Mouse (Mus musculus) 416B (cell line): ENCODE results near the gene Miox.
A peak's percentile ranks its signal among the peaks of the same experiment; 100 is the strongest.

Source experiments
- DNase-seq: peaks from one replicate; pipeline ENCODE4 v3.0.0; 2011; ENCODE audit warnings: low read depth

Gene Miox

DNA sequence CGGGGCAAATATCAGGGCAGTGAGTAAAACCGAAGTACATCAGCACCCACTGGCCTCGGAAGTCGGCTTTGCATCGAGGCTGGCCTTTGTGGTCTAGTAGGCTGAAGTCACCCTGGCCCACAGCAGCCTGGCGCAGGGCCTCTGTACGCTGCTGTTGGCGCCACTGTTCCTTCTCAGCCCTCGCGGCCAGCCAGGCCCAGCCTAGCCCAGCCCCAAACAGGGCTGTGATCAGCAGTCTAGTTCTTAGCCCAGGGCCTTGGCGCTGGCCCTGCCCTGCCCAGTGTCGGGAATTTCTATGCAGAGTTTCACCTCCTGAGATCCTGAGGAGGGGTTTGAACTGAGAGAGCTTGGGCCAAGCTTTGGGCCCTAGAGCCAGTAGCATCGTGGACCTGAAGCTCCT is 37.9 kb downstream of the Miox start:
- DNase-seq: peak; percentile 46

DNA sequence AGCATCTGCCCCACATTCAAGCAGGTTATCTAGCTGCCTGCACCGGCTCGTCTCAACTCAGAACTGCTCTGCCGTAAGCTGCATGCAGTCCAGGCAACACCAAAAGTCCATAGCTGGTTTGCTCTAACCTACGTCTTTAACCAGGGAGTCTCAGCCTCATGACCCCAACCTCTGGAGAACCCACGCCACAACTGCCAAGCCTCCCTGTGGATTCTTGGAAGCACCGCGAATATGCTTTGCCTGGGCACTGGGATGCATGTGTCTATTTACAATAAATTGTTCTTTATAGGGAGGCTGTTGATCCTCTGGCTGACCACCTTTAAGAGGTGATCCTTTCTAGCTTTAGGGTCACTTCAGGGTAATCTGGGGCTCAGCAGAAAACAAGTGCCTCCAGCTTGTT is 38.3 kb downstream of the Miox start:
- no peak for DNase-seq

DNA sequence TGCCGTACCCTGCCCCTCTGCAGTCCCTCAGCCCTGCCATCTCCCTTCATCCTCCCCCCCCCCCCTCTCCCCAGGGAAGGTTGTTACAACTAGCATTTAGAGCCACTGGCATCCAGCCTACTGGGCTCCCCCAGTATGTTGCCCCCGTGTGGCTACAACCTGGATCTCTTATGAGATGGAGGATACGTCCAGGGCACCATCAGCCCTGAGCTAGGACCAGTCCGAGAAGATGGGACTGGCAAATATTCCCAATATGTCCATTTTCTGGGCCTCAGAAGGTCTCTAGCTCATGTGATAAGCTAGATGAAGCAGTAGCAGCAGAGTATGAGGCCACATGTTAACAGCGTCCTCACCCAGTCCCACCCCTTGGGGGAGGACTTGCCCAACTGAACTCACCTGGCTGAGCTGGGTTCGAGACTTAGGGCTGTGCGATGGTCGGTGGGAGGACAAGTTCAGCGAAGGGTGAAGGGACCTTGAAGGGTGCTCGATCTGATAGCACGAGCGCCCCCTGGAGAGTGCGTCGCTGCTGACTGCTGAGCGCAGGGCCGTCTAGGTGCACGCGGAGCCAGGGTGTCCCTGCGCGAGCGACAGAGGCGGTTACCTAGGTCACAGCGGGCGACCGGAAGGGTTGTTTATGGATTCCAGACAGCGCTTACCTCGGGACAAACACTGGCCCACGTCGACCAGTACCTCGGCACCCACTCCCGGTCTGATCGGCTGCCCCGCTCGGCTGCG is 39.0 kb downstream of the Miox start:
- peak; percentile 94 for DNase-seq

DNA sequence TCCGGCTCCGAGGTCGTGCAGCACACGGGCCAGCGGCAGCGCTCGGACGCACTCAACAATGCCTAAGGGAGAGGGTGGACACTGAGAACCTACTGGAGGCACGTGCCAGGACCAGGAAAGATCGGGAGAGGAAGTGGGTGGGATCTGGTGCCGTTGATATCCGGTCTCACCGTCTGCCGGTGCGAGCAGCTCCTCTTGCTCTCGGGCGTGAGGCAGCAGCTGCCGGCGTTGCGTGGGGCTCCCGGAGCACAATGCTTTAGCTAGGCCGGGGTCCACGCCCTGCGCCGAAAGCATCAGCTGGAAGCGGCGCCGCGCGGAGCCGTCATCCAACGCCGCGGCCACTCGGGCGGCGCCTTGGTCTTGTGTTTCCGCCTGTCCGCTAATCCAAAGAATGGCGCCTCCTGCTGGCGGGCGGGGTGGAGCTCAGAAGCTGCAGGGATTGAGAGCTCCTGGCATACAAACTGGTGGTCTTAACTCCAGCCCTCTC is 39.6 kb downstream of the Miox start, which contains the start of gene Sco2:
Sco2 (minus strand) TSS at position 85 of the 487 bp plus-strand sequence.
- DNase-seq: peak; percentile 94

DNA sequence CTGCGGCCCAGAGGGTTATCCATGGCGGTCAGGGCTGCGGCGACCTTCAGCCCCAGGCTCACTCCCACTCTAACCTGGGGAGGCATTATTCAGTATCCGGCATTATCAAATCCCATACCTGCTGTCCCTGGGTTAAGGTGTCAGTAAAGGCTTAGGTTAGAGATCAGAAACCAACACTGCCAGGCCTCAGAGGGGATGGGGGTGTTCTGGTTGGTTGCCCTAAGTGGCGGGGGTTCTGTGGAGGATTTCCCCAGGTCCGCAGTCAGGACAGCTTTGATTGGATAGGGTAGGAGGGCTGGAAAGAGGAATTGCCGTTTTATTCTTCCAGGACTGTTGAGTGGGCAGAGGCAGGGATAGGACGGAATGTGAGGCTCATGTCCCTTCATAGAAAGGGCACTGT is 40.1 kb downstream of the Miox start:
- DNase-seq: no peak

DNA sequence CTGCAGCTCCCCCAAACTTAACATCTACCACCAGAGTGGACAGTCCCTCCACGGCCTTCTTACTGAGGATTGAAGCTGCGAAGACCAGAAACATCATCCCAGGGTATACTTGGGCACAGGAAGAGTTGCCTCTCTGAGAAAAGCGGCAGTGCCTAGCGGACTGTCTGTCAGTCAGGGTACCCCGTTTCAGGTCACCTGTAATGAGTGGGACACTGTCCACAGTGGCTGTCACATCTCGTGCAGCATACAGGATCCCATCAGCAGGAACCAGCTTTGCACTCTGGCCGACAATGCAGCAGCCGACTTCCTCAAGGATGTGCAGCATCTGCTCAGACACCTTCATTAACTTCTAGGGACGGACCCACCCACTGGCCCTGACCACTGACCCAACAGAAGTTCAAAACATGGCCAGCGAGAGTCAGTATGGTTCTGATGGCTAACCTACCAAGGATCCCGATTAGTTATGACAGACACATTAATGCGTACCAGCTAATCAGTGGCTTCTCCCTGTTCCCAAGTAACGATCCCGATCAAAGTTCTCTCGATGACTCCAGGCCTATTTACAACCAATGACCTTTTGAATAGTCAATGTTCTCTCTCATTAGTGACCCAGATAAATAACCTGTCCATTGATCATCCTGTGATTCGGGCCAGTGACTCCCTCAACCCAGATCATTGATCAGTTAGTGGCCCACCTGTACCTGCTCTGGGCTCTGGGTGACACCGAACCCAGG is 40.8 kb downstream of the Miox start:
- no peak for DNase-seq

DNA sequence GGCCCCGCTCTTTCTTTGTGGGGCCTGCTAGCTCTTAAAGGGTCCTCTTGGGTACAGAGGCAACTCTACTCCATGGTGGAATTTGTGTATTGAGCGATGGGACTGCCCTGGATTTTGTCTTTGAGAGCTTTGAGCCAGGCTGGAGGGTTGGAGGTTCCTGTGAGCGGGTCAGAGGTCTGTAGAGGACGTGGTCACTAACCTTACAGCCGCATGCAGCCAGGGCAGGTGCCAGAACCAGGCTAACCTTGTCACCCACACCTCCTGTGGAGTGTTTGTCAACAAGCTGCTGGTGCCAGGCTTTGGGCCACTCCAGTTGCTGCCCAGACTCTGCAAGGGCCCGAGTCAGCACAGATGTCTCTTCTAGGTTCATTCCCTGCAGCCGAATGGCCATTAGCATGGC is 41.8 kb downstream of the Miox start:
- no peak for DNase-seq

DNA sequence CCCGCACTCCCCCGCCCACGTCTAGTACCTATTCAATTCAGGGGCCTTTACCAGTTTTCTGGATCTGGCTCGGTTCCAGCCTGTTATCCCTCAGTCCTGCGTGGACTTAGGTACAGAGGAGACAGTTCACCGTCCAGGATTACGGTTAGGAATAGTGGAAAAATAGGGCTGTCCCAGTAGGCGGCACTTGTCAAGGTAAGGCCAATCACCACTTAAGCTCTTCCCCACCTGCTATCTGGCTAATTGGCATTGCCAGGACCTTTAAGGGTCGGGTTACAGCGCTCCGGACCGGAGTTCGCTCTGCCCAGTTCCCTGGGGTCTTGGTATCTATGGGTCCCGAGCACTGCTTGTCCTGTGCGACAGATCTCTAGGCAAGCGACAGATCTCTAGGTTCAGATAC is 42.8 kb downstream of the Miox start, which contains the start of gene Tymp:
Tymp (minus strand) TSS at position 83 of the 400 bp plus-strand sequence.
- no peak for DNase-seq

DNA sequence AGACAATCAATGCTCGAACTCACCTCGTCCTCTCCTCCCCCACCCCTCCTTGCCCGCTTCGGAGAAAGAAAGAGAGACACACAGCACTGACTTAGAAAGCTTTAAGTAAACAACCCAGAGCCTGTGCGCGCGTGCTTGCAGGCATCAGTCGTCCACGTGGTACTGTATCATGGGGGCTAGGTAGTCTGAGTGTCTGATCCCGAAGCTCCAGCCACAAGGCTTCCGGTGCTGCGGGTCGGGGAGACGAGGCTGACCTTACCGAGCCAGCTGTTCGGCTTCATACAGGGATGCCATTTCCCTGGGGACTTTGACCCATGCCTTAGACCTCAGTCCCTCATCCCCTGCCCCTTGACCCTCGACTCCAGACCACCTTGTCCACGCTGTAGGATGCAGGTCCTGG is 43.2 kb downstream of the Miox start:
- no peak for DNase-seq

DNA sequence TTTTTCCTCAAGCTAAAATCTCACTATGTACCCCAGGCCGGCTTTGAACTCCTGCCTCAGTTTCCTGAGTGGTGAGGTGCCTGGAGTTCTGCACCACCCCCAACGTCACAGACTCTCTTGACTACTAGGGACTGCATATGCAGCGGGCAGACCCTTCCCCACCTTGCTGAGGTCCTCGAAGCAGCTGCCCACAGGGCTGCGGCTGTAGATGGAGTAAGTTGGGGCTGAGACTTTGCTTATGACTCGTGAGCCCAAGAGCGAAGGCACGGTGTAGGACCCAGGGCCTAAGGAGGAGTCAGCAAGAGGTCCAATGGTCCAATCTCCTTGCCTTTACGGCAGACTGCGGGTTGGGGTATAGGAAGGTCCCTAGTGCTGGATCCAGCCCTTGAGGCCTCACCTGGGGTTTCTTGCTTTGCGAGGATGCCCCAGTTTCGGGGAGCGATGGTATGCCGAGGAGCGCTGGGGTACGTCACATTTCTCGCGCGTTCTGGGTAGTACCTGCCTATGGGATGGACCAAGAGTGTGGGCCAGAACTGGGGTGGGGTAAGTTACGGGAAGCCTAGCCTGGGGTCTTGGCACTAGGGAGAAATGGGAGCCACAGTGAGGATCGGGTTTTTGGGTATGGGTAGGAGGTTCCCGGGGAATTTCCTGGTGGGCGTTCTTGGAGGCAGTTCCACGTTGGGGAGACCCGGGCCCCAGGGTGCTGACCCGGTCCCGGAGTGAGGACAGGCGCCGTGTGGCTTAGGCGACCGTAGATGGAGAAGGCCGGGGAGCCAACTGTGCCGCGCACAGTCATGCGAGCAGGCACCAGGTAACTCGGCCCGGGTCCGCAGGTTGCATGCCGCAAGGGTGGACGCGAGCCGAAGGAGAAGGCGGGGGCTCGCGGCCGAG is 44.0 kb downstream of the Miox start:
- no peak for DNase-seq

DNA sequence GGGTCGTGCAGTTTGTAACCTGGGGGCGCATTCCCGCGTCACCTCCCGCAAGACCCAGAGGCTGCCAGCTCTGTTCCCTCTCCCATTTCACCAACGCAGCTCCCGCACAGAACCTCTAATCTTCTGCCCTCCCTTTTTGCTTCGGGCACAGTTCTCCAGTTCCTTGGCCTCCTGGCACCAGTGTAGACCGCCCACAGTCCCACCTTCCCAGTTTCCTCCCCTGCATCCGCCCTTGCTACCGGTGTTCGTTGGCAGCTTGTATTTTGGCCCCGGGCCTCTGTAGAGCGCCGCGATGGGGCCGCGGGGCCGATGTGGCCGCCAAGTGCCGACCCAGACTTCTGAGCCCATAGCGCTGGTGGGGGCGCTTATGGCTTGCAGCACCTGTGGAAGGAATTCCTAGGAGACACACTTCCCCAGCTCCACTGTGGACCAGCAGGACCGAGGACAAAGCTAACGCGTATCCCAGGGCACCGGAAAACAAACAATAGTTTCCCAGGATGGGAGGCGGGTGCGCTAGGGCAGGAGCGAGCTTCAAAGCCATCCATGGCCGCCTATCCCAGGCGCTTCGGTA is 44.7 kb downstream of the Miox start, which contains the start of gene Odf3b:
Odf3b (minus strand) TSS at position 452 of the 571 bp plus-strand sequence.
- DNase-seq: no peak

DNA sequence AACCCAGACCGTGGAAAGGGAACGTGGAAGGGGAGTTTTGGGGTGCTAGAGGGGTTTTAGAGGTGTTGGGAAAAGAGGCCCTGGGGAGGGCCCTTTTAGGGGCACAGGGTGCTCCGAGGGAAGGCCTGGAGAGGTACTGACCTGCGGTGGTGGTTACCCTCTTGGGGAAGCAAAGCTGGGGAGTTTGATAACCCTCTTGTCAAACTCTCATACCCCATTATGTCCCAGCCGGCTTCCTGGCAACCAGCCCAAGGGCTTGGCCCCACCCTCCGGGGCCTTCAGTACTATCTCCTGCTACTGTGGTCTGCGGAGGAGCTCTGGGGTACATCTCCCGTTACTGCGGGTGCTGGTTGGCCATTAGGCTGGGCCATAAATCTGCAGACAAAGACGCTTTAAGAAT is 45.2 kb downstream of the Miox start:
- no peak for DNase-seq

DNA sequence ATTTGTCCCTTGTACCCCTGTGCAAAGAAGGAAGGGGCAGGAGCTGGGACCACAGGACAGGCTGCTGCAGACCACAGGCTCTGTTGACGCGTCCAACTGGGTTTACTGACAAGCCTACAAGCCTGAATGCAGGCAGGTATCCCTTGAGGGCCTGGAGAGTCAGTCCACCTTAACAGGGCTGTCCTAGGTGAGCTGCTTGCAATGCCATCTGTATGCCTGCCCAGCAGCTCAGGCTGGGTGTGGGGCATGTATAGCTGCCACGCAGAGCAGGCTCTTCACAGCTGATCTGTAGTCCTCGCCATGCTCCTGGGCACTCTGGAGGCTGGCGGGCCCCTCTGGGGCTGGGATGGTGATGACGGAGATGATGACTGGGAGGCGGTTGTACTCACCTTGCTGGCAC is 50.4 kb downstream of the Miox start, which contains the start of gene Klhdc7b:
Klhdc7b (plus strand) TSS at position 301 of the 400 bp plus-strand sequence.
- no peak for DNase-seq
